Mouse (Mus musculus) heart, adult 11 months (tissue): ENCODE results near the gene Scamp1.

Source experiments
- DNase-seq: peaks from one replicate; pipeline ENCODE4 v3.0.0; 2022

Gene Scamp1

DNA sequence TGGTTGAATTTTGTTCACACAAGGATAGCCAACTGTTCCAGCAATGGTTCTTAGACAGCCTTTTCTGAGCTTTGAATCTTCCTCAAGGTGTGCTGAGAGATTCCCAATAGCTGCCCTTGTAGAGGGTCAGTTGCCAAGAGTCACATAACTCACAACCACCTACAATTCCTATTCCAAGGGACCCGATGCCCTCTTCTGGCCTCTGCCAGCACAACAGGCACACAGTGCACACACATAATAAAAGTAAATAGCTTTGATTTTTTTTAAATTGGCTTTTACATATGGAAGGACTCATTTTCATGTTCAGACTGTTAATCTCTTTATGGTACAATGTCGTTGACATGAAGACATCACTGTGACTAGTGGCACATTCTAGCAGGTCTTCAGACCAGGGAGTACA is 72.9 kb downstream of the Scamp1 start:
- peak; percentile 55 for DNase-seq

DNA sequence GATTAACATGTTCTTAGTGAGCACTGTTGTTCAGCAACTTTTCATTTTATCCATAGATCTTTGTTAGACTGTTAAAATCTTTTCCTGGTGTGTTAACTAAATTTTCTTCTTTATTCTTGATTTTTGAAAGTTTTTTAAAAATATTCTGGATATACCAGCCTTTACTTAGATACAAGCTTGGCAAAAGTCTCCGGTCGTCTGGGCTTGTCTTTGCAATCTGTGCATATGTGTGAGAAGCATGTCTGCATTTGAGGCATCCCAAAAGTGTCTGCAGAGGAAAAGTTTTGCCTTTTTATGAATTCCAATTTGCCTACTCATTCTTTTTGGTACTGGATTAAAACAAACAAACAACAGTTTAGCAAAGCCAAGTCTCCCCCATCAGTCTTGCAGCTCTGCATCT is 73.5 kb downstream of the Scamp1 start:
- DNase-seq = peak; percentile 9

DNA sequence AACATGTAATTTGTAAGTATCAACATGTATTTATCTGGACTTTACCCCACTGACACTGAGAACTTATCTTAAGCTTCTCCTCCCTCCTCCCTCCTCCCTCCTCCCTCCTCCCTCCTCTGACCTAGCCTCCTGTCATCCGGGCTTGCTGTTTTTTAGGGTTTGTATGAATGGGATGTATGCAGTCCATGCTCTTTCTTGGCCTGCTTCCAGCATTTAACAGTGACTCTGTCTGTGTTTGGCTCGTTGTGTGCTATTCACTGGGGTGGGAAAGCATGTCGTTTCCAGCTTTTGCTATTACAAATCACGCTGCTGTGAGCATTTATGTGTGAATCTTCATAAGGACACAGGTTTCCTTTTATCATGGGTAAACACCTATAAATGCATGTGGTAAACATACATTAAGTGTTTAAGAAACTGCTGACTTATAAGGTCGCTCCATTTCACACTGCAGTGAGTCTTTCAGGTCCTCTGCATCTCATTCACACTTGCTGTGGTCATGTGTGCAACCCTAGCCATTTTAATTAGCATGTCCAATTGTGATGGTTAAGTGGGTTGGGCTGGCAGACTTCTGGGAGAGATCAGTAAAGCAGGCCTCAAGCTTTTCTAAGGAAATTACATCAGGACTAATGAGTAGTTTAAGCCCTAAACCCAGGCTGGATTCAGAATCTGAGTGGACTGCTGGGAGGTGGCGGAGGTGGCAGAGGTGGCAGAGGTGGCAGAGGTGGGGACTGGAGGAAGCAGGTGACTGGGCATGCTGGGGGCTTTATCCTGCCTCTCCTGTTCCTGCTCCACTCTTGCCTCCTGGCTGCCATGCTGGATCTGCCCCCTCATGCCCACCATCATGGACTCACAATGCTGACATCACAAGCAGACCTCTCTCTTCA is 74.2 kb downstream of the Scamp1 start:
- DNase-seq = peak; percentile 39

DNA sequence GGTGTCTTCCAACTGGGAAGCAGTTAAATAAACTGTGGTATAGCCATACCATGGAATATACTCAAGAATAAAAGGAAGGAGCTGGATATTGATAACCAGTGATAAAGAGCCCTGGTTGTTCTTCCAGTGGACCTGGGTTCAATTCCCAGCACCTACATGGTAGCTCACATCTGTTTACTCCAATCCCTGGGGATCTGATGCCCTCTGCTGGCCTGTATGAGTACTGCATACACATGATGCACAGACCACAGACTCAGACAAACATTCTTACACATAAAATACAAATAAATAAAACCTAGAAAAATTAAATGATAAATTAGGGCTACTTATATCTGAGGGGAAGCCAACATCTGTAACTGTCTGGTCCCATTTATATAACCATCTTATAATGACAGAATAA is 76.8 kb downstream of the Scamp1 start:
- peak; percentile 53 for DNase-seq

DNA sequence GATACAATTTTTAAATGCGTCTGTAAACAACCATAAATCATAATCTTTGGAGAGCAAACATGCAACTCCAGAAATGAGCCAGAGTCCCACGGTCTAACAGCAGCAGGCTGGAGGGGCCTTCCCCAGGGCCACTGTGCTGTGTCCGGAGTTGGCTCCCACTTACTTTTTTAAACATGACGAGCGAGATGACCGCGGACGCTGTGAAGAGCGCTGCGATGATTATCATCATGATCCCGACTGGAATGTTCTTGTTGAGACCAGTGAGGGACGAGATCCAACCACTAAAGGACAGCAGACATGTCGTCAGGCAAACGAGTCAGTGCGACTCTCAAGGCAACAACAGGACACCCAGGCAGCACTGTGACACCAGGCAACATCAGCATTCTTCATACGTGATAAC is 77.7 kb downstream of the Scamp1 start:
- peak; percentile 85 for DNase-seq

DNA sequence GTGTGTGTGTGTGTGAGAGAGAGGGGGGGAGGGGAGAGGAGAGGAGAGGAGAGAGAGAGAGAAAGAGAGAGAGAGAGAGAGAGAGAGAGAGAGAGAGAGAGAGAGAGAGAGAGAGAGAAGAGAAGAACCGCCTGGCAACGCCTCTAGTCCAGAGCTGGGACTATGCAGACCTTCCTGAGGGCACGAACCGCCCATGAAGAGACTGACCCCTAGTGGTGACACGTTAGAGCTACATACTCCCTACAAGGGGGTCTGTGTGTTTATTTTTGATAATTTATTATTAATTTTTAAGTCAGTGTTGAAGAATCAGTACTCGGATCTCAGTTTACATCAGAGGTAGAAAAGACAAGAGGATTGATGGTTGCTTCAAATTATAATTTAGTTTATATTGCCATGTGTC is 80.4 kb downstream of the Scamp1 start:
- no peak for DNase-seq

DNA sequence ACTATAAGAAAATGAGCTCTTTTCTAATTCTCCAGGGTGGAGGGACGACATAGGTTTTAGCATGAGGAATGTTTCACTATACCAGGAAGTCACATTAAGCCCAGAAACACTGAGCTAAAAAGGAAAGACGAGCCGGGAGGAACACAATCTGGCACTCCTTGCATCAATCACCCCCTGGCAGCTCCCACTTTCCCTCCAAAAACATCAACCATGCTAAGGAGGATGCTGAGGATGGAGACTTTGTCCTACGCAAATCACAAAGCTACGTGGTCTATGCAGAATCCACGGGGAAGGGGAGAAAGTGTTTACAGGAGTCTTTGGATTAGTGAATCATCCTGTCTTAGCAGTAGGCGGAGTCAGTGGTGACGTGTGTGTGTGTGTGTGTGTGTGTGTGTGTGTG is 85.8 kb downstream of the Scamp1 start:
- DNase-seq = peak; percentile 19

DNA sequence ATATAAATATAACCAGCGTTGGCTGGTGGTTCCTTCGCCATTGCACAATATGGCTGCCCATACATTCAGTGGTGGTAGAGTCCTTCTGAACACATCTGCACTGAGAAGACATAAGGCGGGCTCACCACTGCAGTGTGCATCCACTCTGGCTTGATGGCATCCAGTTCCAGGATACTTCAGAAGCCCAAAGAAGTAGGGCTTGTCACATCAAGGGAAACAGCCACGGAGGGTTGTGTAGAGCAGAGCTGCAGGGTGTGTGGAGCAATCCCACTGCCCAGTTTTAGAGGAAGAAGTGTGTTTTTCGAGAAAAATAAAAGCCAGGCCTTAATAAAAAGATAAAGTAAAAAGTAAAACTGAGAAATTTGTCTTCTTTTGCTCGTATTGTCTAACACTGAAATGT is 87.0 kb downstream of the Scamp1 start:
- peak; percentile 79 for DNase-seq

DNA sequence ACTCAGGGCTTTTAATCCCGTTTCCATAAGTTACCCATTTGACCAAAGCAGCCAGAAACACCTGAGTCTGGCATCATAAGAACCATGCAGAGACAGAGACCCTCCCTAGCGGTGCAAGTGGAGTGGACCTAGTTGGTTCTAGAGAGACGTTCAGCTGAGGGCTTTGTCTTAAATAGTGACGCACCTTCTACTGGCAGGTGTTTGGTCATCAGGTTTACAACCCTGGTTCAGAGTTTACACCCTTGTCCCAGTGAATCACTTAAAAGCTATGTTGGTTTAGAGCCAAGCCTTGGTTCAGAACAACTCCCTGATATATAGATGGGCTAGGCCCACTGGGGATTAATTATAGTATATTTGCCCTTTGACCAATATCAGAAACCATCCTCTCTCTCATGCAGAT is 92.4 kb downstream of the Scamp1 start:
- no peak for DNase-seq

DNA sequence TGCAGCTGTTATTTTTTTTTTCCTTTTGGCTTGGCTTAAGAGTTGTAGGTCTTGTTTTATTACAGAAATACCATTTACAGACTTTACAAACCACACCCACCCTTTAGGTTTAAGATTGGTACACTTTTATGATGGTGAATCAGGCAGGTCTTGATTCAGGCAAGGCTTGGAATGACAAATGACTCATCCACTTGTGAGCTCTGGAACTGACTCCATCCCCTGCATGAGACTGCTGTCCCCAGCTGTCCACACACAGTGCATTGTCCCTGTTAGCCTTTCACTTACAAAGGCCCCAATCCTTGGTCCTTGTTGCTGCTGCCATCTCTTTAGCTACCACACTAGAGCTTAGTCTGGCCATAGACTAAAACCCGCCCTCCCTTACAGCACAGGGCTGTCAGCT is 95.3 kb downstream of the Scamp1 start:
- no peak for DNase-seq

DNA sequence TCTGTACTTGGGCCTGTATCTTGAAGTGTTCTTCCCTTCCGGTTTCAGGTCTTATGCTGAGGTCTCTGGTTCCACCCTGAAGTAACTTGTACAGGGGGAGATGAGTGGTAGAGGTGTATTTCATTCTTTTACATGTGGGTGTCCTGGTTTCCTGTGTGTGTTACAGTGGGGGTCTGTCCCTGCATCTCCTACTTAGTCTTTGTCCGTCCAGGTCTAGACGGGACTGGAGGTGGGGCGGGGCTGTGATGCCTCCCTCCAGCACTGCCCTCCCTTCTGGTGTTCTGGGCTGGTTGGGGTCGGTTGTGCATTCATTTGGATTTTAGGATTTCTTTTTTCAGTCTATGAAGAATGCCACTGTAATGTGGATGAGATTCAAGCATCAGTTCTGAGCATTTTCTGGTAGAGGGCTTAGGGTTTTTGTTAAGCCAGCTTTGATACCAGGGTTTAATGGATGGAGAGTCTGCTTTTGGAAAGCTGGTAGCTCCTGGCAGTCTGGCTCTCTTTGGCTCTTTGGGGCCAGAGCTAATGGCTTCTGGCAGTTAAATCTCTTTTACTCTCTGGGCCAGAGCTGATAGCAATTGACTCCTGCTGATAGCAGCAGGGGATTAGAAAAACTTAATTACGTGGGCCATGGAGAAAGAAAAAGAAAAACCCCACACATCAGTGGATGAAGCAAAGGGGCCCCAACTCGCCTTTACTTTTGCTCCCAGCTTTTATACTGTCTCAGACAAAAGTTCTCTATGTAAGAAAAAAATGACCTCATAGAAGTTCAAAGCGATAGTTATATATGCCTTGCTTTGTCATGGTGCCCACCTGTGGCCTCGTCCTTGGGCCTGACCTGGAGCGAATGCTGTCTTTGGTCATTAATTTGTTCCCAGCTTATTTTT is 97.2 kb downstream of the Scamp1 start:
- DNase-seq = no peak

DNA sequence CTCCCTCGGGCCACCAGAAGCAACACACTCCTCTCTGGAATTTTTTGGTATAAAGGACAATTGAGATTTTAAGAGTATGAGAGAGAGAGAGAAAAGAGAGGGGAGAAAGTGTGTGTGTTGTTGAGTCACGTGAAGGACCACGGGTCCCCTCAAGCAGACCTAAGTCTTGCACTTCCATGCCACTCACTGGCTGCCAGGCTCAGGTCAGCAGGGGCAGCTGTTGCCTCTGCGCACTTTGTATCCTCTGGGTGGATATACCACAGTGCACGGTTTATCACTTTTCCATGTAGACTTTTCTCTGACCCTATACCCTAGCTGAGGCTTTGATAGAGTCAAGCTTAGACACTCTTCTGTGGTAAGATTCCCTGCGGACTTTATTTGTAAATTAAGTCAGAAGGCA is 100.0 kb downstream of the Scamp1 start:
- DNase-seq = no peak

DNA sequence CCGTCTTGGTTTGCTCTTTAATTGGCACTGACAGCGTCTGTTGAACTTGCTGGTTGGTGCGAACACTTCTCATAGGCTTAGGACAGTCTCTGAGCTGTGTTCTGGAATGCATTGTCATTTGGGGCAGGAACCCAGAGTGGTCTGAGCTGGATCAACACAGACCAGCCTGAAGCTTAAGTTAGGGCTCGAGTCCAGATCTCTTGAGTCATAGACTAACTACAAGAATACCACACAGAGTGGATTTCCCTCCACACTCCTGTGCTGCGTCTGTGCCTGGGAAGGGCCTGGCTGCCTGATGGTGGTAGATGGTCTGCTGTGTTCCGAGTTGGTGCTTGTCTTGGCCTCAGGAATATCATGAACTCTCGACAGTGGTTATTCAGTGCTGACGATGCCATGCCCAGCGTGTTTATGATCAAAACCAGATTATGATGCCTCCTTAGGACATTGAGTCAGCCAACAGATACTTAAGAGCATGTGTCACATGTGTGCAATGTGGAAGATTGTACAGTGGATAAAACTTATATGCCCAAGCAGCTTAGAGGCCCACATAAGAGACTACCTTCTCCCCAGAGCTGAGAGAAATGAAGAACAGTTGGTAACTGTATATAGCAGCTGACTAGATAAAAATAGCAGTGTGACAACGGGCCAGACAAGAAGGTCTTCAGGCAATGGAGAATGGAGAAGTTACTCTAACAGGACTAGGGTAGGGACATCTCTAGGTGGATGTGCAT is 100.8 kb downstream of the Scamp1 start:
- no peak for DNase-seq

DNA sequence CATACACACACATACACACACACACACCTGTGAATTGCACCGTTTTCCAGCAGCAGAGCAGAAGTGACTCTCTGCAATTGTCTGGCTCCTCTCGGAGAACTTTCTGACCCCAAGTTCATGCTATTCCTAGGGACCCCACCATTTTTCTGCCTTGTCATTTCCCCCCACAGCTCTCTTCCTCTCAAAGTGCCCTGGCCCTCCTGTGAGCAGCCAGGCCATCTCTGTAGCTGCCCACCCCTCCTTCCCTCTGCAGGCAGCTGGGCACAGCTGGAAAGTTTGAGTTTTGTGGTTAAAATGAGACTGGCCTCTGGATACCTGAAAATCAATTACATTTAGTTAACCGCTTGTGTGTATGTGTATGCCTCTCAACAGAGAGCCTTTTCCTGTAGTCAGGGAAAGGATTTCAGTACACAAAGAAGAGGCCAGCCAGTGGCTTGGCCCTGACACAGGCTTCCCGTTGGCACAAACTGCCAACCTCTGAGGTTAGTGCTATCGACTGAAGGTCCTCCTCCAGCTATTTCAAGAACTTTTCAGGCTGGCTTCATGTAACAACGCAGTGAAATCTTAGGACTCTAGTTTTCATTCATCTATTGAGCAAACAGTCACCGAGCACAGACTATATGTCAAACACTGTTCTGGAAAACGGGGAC is 102.2 kb downstream of the Scamp1 start:
- no peak for DNase-seq

DNA sequence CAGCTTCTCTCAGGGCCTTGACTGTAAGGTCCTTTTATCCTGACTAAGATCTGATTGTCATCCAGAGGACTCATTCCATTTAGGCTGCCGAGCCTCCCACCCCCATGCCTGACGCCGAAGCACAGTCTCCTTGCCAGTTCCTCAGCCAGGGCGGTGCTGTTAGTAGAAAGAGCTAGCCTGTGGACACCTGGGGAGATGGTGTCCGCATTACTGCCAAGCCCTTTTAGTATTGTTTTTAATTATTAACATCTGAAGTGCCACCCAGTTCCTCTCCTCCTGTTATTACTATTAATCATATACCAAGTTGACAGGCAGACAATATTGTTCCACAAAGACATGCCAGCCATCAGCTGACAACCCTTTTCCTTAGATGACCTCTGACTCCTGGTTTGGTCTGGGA is 103.6 kb downstream of the Scamp1 start:
- DNase-seq = no peak

DNA sequence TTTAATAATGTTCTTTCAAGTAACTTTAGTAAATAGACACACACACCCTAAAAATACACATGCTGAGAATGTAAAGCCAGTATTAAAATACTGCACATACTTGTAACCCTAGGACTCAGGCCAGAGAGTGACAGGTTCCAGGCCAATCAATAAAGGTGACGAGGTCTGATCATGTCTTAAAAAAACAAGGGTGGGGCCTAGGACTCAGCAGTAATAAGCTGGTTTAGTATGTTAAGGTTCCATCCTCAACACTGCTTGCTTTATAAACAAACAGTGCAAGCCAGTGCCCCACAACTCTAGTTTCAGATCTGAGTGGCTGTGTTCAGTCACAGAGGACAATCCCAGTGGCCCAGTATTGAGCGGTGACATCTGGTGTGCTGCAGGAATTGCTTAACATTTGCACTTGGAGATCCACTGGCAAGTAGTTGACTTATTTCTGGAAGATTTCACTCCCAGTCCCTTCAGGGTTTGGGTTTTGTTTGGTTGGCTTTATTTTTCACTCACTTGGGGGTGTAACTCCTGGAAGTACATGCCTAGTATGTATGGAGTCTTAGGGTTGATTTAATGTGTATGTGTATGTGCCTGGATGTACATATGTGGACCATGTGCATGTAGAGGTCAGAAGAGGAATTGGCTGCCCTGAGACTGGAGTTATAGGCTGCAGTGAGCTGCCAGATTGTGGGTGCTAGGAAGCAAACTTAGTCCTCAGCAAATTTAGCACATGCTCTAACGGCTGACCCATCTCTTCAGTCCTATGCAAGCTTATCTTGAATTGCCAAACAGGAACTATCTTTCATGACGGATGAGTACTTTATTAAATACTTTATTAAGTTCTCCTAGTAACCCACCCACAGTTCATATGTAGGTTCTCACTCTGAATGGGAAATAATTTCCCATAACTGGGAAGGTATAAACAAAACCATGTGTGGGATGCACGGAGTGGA is 104.9 kb downstream of the Scamp1 start:
- peak; percentile 96 for DNase-seq

DNA sequence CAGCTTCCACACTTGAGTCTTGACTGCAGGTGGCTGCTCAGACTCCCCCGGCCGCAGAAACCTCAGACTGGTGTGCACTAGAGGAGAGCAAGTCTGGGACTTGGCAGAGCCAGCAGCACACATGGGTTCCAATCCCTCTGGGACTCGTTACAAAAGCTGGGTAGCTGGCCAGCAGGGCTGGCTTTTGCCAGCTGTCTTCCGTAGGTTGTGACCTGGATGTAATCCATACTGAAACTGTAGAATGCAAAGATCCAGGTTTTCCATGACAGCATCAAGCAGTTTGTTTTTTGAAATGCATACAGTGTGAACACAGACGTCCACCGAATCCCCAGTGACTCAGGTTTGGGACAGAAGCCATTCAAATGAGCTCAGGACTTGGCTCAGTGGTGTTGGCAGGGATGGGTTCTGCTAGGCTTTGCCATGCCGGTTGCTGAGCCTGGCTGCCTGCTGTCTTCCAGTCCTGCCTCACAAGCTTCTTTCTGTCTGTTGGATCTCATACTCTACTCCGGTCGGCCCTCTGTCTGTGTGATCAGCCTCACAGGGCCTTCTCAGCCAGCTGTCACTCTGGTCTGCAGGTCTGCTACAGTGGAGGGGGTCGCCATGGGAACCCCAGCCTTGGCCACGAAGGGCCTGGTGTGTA is 107.1 kb downstream of the Scamp1 start:
- DNase-seq = peak; percentile 94

DNA sequence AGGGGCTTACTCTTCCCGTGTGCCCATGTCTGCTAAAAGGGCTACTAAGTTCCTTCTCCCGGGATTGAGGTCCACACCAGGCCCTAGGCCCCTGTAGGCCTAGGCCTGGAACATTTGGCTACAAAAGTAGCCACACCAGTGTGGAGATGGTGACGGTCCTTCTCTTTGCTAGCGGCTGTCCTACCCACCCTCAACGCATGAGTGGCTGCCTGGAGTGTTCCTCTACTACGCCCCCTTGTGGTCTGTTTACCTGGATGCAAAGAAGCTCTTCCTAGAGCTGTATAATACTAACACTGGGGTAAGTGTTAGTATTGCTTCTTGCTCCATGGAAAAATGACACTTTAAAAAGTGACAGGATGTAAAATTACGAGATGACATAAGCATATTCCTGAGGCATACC is 108.5 kb downstream of the Scamp1 start:
- no peak for DNase-seq

DNA sequence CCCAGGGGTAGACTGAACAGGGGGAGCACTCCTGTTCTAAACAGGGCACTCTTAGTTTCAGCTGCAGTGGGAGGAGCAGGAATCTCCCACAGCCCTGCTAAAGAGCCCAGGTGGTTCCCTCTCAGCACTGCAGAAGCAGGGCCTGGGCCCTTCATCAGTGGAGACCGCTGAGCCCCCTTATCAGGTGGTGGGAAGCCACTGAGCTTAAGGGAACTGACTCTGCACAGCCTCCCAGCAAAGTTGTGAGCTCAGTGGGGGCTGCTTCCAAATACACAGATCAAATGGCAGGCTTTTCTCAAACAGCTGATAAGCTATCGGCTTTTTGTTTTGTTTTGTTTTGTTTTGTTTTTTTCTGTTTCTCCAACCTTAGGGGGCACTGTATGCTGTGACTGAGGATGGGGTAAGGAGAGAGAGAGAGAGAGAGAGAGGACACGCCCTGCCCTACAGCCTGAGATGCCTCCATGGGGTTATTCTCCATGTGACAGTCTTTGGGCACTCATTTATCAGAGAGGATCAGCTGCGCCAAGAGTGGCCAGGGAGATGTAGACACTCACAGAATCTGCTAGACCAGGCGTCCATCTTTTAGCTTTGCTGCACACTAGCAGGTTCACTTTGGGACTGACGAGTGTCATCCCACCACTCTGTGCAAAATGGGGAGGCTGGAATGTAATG is 110.1 kb downstream of the Scamp1 start:
- no peak for DNase-seq

DNA sequence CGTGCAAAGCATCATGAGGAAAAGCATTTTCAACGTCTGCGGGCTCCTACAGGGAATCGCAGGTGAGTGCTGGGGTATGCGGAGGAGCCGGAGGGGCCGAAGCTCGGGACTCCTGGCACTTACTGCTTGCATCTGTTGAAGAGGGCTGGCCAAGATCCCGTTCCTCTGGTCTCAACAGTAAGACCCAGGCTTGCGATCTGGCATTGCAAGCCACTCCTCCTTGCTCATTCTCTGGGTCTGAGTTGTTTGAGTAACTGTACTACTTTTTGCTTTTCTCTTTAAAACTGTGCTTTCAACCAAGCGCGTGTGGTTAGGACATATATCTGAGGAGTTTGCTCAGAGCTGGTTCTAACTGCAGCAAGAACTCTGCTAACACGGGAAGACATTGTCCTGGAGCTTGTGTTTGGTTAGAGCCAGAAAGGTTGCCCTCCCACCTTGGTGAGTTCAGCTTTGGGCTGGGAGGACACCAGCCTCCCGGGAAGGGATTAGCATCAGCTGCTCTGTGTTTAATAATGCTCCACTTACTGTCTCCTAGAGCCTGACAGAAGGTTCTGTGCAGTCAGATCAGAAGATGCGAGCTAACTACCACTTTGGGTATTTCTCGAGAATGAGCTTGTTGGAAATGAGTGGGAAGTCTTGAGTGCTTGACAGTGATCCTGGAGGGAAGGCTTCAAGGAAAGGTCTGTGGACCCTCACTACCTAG is 110.9 kb downstream of the Scamp1 start:
- DNase-seq = no peak
